Mouse (Mus musculus): ENCODE data around the gene Epha8. TPM values are rescaled to one million over a fixed set of nuclear protein-coding genes. Genes with fewer than 3 reads are reported as not detected.
A peak's percentile ranks its signal among the peaks of the same experiment; 100 is the strongest.

The Epha8 gene
- polyA plus RNA-seq, 1 experiment from 2014 or later: 1.4 TPM

GRCm38 (mm10) chr4:136944558-136945350 lies 11.9 kb downstream of the Epha8 start:
- no peak overlapping the region for H3K4me2 ChIP-seq (ENCODE audit: low read depth, low read length)
- H3K27me3 ChIP-seq (replicated peaks; ENCODE audit: control insufficient read depth, insufficient read depth, low read length): peaks cover 19% of the 10 kb centered on the region
- H3K9me3 ChIP-seq (ENCODE audit: control insufficient read depth, low read length): no peaks in the 10 kb centered on the region
- ATAC-seq (ENCODE audit: low read depth) (no peak), DNase-seq (ENCODE audit: low spot score) (peak; percentile 22)
- peaks cover 12% of the 10 kb centered on the region for H3K4me1 ChIP-seq (ENCODE audit: control insufficient read depth, insufficient read depth, low read length)
- no peak overlapping the region for H3K27ac ChIP-seq (replicated peaks; ENCODE audit: low read depth, low read length)
- H3K36me3 ChIP-seq (ENCODE audit: control insufficient read depth, insufficient read depth, low read length): no peaks in the 10 kb centered on the region
- WGBS: 61% methylated on average over 11 of the region's 11 CpGs
- H3K9ac ChIP-seq (ENCODE audit: low read depth, low read length): no peak overlapping the region
- H3K4me3 ChIP-seq (ENCODE audit: low read depth, low read length): no peak overlapping the region

- H3K4me1 ChIP-seq (ENCODE audit: control insufficient read depth, insufficient read depth, low read length): peaks cover 12% of the 10 kb centered on the region
- H3K9ac ChIP-seq (ENCODE audit: low read depth, low read length): no peak overlapping the region
- H3K4me2 ChIP-seq (ENCODE audit: low read depth, low read length): no peak overlapping the region
- 17% methylated on average over 13 of the region's 13 CpGs for WGBS
- H3K36me3 ChIP-seq (ENCODE audit: control insufficient read depth, insufficient read depth, low read length): no peaks in the 10 kb centered on the region
- H3K9me3 ChIP-seq (ENCODE audit: control insufficient read depth, low read length): no peaks in the 10 kb centered on the region
- H3K27ac ChIP-seq (replicated peaks; ENCODE audit: low read depth, low read length): no peak overlapping the region
- no peak for DNase-seq (ENCODE audit: low spot score)
- ATAC-seq (ENCODE audit: low read depth): no peak
- peaks cover 19% of the 10 kb centered on the region for H3K27me3 ChIP-seq (replicated peaks; ENCODE audit: control insufficient read depth, insufficient read depth, low read length)
- no peak overlapping the region for H3K4me3 ChIP-seq (ENCODE audit: low read depth, low read length)
Observed at GRCm38 (mm10) chr4:136943175-136943574, 13.4 kb downstream of the Epha8 start.

GRCm38 (mm10) chr4:136942761-136943160 lies 13.9 kb downstream of the Epha8 start:
- H3K4me3 ChIP-seq (ENCODE audit: low read depth, low read length): no peak overlapping the region
- peaks cover 19% of the 10 kb centered on the region for H3K27me3 ChIP-seq (replicated peaks; ENCODE audit: control insufficient read depth, insufficient read depth, low read length)
- 0 out of 2 replicates have a peak overlapping the region, but pooled peaks have one; percentile 27 for H3K4me2 ChIP-seq (ENCODE audit: low read depth, low read length)
- no peak for DNase-seq (ENCODE audit: low spot score)
- peak; percentile 48; the same call in 1 of the 2 replicates for ATAC-seq (ENCODE audit: low read depth)
- no peak overlapping the region for H3K27ac ChIP-seq (replicated peaks; ENCODE audit: low read depth, low read length)
- H3K4me1 ChIP-seq (ENCODE audit: control insufficient read depth, insufficient read depth, low read length): peaks cover 12% of the 10 kb centered on the region
- no peaks in the 10 kb centered on the region for H3K36me3 ChIP-seq (ENCODE audit: control insufficient read depth, insufficient read depth, low read length)
- H3K9ac ChIP-seq (ENCODE audit: low read depth, low read length): no peak overlapping the region
- WGBS: 12% methylated on average over 17 of the region's 18 CpGs
- no peaks in the 10 kb centered on the region for H3K9me3 ChIP-seq (ENCODE audit: control insufficient read depth, low read length)

DNA sequence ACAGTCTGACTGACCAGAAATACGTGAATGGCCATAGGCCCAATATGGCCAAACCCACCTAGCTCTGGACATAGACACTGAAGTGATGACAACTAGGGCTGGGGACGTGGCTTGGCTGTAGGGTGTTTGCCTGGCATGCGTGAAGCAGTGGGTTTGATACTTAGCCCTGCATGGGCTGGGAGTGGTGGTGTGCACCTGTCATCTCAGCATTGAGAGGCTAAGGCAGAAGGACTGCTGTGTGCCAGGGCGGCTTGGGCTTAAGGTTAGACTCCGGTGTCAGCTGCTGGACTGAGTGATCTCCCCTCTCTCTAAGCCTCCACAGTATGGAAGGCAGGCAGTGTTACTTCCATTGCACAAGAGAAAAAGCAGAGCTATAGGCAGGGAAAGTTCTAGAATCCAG lies 18.7 kb downstream of the Epha8 start:
- H3K27me3 ChIP-seq (replicated peaks; ENCODE audit: control insufficient read depth, insufficient read depth, low read length): peaks cover 19% of the 10 kb centered on the region
- DNase-seq (ENCODE audit: low spot score): no peak
- peaks cover 4% of the 10 kb centered on the region; the same call in 1 of the 2 replicates for H3K4me1 ChIP-seq (ENCODE audit: control insufficient read depth, insufficient read depth, low read length)
- no peak overlapping the region for H3K27ac ChIP-seq (replicated peaks; ENCODE audit: low read depth, low read length)
- no peak overlapping the region for H3K9ac ChIP-seq (ENCODE audit: low read depth, low read length)
- no peak for ATAC-seq (ENCODE audit: low read depth)
- no peaks in the 10 kb centered on the region for H3K36me3 ChIP-seq (ENCODE audit: control insufficient read depth, insufficient read depth, low read length)
- no peak overlapping the region for H3K4me3 ChIP-seq (ENCODE audit: low read depth, low read length)
- no peaks in the 10 kb centered on the region for H3K9me3 ChIP-seq (ENCODE audit: control insufficient read depth, low read length)
- 83% methylated on average over 5 of the region's 5 CpGs for WGBS
- no peak overlapping the region for H3K4me2 ChIP-seq (ENCODE audit: low read depth, low read length)

DNA sequence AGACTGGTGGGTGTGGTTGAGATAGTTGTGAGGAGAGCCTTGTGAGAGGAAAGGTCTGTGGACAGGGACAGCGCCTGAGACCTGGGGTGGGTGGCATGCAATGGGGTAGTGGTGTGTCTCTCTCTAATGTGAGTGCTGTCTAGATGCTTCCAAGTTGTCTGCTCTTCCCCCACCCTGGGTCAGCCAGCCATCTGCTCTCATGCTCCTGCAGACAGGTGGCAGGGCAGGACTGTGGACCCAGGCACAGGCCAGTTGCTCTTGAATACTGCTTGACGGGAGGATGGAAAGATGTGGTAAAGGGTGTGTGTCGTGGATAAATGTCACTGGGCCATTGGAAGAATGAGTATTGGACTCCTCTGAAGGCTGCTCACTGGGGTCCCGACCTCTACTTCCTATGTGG lies 19.3 kb downstream of the Epha8 start:
- Histone ChIP-seq H3K27ac (replicated peaks; ENCODE audit: low read depth, low read length) (no peak overlapping the region), H3K9me3 (ENCODE audit: control insufficient read depth, low read length) (no peaks in the 10 kb centered on the region), H3K36me3 (ENCODE audit: control insufficient read depth, insufficient read depth, low read length) (no peaks in the 10 kb centered on the region), H3K4me3 (ENCODE audit: low read depth, low read length) (no peak overlapping the region), H3K9ac (ENCODE audit: low read depth, low read length) (no peak overlapping the region), H3K27me3 (replicated peaks; ENCODE audit: control insufficient read depth, insufficient read depth, low read length) (peaks cover 15% of the 10 kb centered on the region), H3K4me2 (ENCODE audit: low read depth, low read length) (no peak overlapping the region), H3K4me1 (ENCODE audit: control insufficient read depth, insufficient read depth, low read length) (no peaks in the 10 kb centered on the region)
- ATAC-seq (ENCODE audit: low read depth) (no peak), DNase-seq (ENCODE audit: low spot score) (no peak)
- 79% methylated on average over 4 of the region's 4 CpGs for WGBS

DNA sequence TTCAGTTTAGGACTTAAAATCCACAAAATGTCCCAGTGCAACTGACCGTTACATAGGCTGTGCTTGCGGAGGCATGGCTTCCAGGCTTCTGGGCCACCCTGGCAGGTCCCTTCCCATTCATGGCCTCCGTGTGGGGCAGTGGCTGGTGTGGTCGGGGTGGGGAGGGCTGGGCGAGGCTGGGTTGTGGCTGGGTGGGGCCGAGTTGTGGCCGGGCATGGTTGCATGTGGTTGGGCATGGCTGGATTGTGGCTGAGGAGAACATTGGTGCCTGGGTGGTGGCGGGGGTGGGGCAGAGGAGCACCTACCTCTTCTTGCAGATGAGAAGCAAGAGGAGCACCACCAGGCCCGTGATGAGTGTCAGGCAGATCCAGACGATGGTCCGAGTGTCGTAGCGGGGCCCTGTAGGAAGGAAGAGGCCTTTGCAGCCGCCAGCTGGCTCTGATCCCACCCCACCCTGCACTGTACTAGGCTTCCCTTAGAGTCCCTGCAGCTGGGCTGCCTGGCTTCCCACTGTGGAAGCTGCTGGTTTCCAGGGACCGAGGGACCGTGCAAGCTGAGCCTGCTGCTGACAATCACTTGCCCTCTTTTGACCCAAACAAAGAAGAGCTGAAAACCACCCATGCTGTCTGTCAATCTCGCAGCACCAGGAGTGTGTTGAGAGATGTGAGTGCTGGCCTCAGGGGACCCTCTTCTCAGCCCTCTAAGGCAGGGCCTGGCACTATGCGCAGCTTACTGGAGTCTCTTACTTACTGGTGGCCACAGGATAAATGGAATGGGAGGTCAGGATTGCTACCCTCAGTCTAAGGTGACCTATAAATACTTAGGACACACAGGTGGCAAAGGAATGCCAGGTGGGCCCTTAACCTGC lies 21.6 kb downstream of the Epha8 start:
- Histone ChIP-seq H3K27ac (replicated peaks; ENCODE audit: low read depth, low read length) (no peak overlapping the region), H3K4me3 (ENCODE audit: low read depth, low read length) (no peak overlapping the region), H3K9me3 (ENCODE audit: control insufficient read depth, low read length) (no peaks in the 10 kb centered on the region), H3K4me2 (ENCODE audit: low read depth, low read length) (no peak overlapping the region), H3K9ac (ENCODE audit: low read depth, low read length) (no peak overlapping the region), H3K36me3 (ENCODE audit: control insufficient read depth, insufficient read depth, low read length) (no peaks in the 10 kb centered on the region), H3K27me3 (replicated peaks; ENCODE audit: control insufficient read depth, insufficient read depth, low read length) (no peaks in the 10 kb centered on the region; the same call in 1 of the 2 replicates), H3K4me1 (ENCODE audit: control insufficient read depth, insufficient read depth, low read length) (no peaks in the 10 kb centered on the region)
- DNase-seq (ENCODE audit: low spot score) (peak; percentile 27), ATAC-seq (ENCODE audit: low read depth) (peak; percentile 32; the same call in 1 of the 2 replicates)
- 39% methylated on average over 17 of the region's 18 CpGs for WGBS

DNA sequence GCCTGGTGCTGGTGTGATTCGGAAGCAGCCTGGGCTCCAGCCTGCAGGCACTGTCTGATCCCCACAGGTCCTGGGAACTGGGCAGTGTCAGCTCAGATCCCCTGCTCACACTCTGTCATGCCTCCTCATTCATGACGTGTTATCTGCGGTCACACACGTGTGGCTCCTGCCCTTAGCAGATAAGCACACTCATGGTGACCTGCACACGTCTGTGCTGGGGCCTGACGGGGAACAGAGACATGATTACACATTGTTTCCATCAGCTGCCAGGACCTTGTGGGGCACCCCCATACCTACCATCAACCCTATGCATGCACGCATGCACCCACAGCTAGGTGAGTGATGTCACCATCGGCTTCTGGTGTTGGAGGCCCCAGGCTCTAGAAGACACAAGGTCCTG lies 26.1 kb downstream of the Epha8 start:
- H3K4me1 ChIP-seq (ENCODE audit: control insufficient read depth, insufficient read depth, low read length): no peaks in the 10 kb centered on the region
- ATAC-seq (ENCODE audit: low read depth): no peak
- H3K4me3 ChIP-seq (ENCODE audit: low read depth, low read length): no peak overlapping the region
- H3K4me2 ChIP-seq (ENCODE audit: low read depth, low read length): no peak overlapping the region
- H3K27ac ChIP-seq (replicated peaks; ENCODE audit: low read depth, low read length): no peak overlapping the region
- H3K36me3 ChIP-seq (ENCODE audit: control insufficient read depth, insufficient read depth, low read length): no peaks in the 10 kb centered on the region
- H3K9me3 ChIP-seq (ENCODE audit: control insufficient read depth, low read length): no peaks in the 10 kb centered on the region
- no peak overlapping the region for H3K9ac ChIP-seq (ENCODE audit: low read depth, low read length)
- peaks cover 13% of the 10 kb centered on the region for H3K27me3 ChIP-seq (replicated peaks; ENCODE audit: control insufficient read depth, insufficient read depth, low read length)
- 82% methylated on average over 8 of the region's 8 CpGs for WGBS
- no peak for DNase-seq (ENCODE audit: low spot score)

GRCm38 (mm10) chr4:136928928-136929327 lies 27.7 kb downstream of the Epha8 start:
- DNase-seq (ENCODE audit: low spot score) (peak; percentile 43), ATAC-seq (ENCODE audit: low read depth) (no peak)
- Histone ChIP-seq H3K27me3 (replicated peaks; ENCODE audit: control insufficient read depth, insufficient read depth, low read length) (peaks cover 19% of the 10 kb centered on the region), H3K4me2 (ENCODE audit: low read depth, low read length) (no peak overlapping the region), H3K4me3 (ENCODE audit: low read depth, low read length) (no peak overlapping the region), H3K27ac (replicated peaks; ENCODE audit: low read depth, low read length) (no peak overlapping the region), H3K9ac (ENCODE audit: low read depth, low read length) (no peak overlapping the region), H3K4me1 (ENCODE audit: control insufficient read depth, insufficient read depth, low read length) (no peaks in the 10 kb centered on the region), H3K36me3 (ENCODE audit: control insufficient read depth, insufficient read depth, low read length) (no peaks in the 10 kb centered on the region), H3K9me3 (ENCODE audit: control insufficient read depth, low read length) (no peaks in the 10 kb centered on the region)
- 13% methylated on average over 5 of the region's 5 CpGs for WGBS

Data from embryonic facial prominence, embryonic 14.5 days (tissue).